Mouse (Mus musculus) activated CD4-positive, CD25-positive, alpha-beta regulatory T cell, adult 4 months (primary cell): ENCODE measurements around the gene Ensa. TPM values are rescaled to one million over a fixed set of nuclear protein-coding genes. Genes with fewer than 3 reads are reported as not detected.

ENCODE experiments used
- polyA plus RNA-seq, 2 experiments: library from polyadenylated mRNA; unstranded; fragments of 100-300 nt; shearing (Covaris generic); gene quantifications; one replicate each; pipeline ENCODE4 v1.2.1; 2017

The Ensa gene
- polyA plus RNA-seq, 2 experiments from 2014 or later, result 67.7 to 82.4 TPM

Other genes starting within 250 kb of the Ensa start
- not detected for gene 4930558C23Rik, start 222.2 kb upstream of the Ensa start, polyA plus RNA-seq
- gene Arnt, start 190.6 kb upstream of the Ensa start, polyA plus RNA-seq, result 10 to 100 TPM; 24.2 to 29.9 TPM
- gene Ctsk, start 125.7 kb upstream of the Ensa start, polyA plus RNA-seq, result not detected
- 100 to 1,000 TPM; 365 to 472 TPM for gene Ctss, start 98.2 kb upstream of the Ensa start, polyA plus RNA-seq
- gene Hormad1, start 65.3 kb upstream of the Ensa start, polyA plus RNA-seq, result not detected
- 10 to 100 TPM; 28.3 to 34.6 TPM for gene Golph3l, start 36.1 kb upstream of the Ensa start, polyA plus RNA-seq
- gene Mcl1, start 33.8 kb downstream of the Ensa start, polyA plus RNA-seq, result 10 to 100 TPM; 62.9 to 76.7 TPM
- 1 to 10 TPM; 3.2 to 3.5 TPM for gene Adamtsl4, start 62.9 kb downstream of the Ensa start, polyA plus RNA-seq
- 100 to 1,000 TPM; 115 to 149 TPM for gene Ecm1, start 114.6 kb downstream of the Ensa start, polyA plus RNA-seq
- gene Tars2, start 135.2 kb downstream of the Ensa start, polyA plus RNA-seq, result 10 to 100 TPM; 67.4 to 73.6 TPM
- gene Rprd2, start 193.9 kb downstream of the Ensa start, polyA plus RNA-seq, result 10 to 100 TPM; 22.7 to 26.4 TPM
- 10 to 100 TPM; 31.7 to 44.5 TPM for gene Prpf3, start 230.9 kb downstream of the Ensa start, polyA plus RNA-seq
- gene Mrps21, start 246.5 kb downstream of the Ensa start, polyA plus RNA-seq, result 100 to 1,000 TPM; 334 to 354 TPM